Mouse (Mus musculus) heart, embryonic 15.5 days (tissue): ENCODE measurements around the gene Snx25. TPM values are rescaled to one million over a fixed set of nuclear protein-coding genes. Genes with fewer than 3 reads are reported as not detected.

Experiments
- ATAC-seq: fragments of 200-750 bp; cut with Nextera tagmentation; replicated peaks from 2 replicates; pipeline ENCODE4 v1.8.0; 2017; ENCODE audit warnings: low read depth, moderate TSS enrichment; ENCODE audit not compliant: insufficient number of reproducible peaks, insufficient read depth, low FRiP score
- H3K27ac ChIP-seq: fragments of 300-500 bp; sonication (generic); 2 replicates; pipeline ENCODE4 v1.5.1; 2015; ENCODE audit warnings: mild to moderate bottlenecking, inconsistent platforms
- H3K27me3 ChIP-seq: fragments of 300-500 bp; sonication (generic); 2 replicates; pipeline ENCODE4 v1.6.1; 2015; ENCODE audit warnings: inconsistent platforms
- H3K36me3 ChIP-seq: fragments of 300-500 bp; sonication (generic); 2 replicates; pipeline ENCODE4 v1.6.1; 2015; ENCODE audit warnings: mild to moderate bottlenecking, inconsistent platforms
- H3K4me1 ChIP-seq: fragments of 300-500 bp; sonication (generic); replicated peaks from 2 replicates; pipeline ENCODE4 v1.6.1; 2015; ENCODE audit warnings: inconsistent platforms
- H3K4me2 ChIP-seq: fragments of 300-500 bp; sonication (generic); 2 replicates; pipeline ENCODE4 v1.6.1; 2015; ENCODE audit warnings: inconsistent platforms, mild to moderate bottlenecking, moderate library complexity
- H3K4me3 ChIP-seq: fragments of 300-500 bp; sonication (generic); 2 replicates; pipeline ENCODE4 v1.5.1; 2015; ENCODE audit warnings: mild to moderate bottlenecking, inconsistent platforms
- H3K9ac ChIP-seq: fragments of 300-500 bp; sonication (generic); 2 replicates; pipeline ENCODE4 v1.6.1; 2015; ENCODE audit warnings: mild to moderate bottlenecking, inconsistent platforms
- H3K9me3 ChIP-seq: fragments of 300-500 bp; sonication (generic); replicated peaks from 2 replicates; pipeline ENCODE4 v1.6.1; 2016; ENCODE audit warnings: inconsistent platforms
- WGBS: fragments of 180-500 bp; shearing (Covaris S2); methylation state at CpG from one replicate; pipeline ENCODE4 v1.1.7; 2015; ENCODE audit warnings: mixed read lengths; 5-methylcytosine and 5-hydroxymethylcytosine counted together
- polyA plus RNA-seq: library from polyadenylated mRNA; unstranded; fragments of >200 nt; fragmentation: Nextera tagmentation; extraction: Ambion mirVana; gene quantifications from 2 replicates; pipeline ENCODE4 v1.2.1, GENCODE M21; 2015

Gene Snx25
- 3.1 and 4.3 TPM in 2 replicates for polyA plus RNA-seq

DNA sequence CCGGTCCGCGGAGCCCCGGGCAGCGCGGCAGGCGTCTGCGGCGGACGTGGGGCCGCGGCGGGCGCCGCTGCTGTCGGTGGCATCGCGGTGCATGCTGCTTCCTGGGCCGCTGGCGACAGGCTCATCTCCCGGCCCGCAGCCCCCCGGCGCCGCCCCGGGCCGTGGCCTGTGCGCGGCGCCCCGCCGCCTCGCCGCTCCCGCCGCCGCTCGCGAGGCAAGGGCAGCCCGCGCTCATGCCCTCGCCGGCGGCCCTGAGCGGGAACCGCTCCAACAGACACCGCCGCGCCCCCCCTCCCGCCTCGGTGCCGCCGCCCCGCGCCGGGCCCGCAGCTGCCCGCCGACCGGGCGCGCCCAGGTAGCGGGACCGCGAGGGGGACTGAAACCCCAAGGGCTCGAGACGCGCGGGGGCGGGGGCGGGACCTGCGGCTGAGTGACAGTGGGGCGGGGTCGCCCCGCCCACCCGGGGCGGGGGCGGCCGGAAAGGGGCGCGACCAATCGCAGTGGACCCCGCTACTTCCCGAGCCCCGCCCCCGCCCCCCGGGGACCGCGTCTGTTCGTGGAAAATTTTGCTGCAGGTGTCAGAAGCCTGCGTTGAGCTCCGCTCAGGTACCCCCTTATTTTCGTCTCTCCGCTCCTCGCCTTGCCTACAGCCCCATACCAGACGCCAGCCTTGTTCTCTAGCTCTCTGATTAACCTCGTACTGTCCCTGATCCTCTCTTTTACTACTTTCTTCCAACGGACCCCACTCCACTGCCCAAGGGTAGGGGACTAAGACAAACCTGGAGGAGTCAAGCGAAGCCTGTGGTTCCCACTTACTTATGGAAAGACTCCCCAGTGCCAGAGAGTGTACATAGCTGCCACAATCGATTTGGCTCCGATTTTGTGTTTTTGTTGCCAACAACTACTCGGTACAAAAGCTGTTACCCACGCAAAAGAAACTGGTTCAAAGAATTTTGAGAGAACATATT, at the start of gene Snx25:
Gene Snx25, minus strand, starts transcription at position 96 of the 968 bp plus-strand sequence.
- WGBS: 3% methylated on average over 84 of the region's 103 CpGs
- Histone ChIP-seq H3K9ac (peak within 1 kb of the TSS; percentile 85), H3K4me2 (peak within 1 kb of the TSS; percentile 92), H3K36me3 (no peaks in the 10 kb centered on the region), H3K27ac (peak within 1 kb of the TSS; percentile 63), H3K27me3 (peaks cover 7% of the 10 kb centered on the region; the same call in 1 of the 2 replicates), H3K4me1 (peaks cover 13% of the 10 kb centered on the region), H3K9me3 (no peaks in the 10 kb centered on the region), H3K4me3 (peak within 1 kb of the TSS; percentile 82)
- peak; percentile 89 for ATAC-seq

DNA sequence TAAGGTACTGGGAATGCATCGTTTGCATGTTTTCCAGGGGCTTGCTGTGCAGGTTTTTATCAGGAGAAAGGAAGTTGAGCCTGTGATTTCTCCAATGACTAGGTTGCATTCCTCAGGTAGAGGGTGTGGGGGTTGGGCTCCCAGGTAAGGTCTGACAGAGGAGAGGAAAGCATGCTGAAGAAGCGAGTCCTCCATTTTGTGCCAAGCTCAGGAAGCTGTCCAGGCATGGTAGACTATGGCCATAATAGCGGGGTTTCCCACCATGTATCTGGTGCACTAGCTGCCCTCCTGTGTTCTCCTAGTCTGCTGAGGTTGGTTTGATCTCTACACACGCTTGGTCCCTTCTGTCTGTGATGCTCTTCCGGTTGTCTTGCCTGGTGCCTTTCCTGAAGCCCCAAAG, 45.7 kb upstream of the Snx25 start:
- peaks cover 15% of the 10 kb centered on the region for H3K36me3 ChIP-seq
- no peak overlapping the region for H3K9ac ChIP-seq
- H3K9me3 ChIP-seq: no peaks in the 10 kb centered on the region
- H3K27me3 ChIP-seq: no peaks in the 10 kb centered on the region
- no peak for ATAC-seq
- no peaks in the 10 kb centered on the region for H3K4me1 ChIP-seq
- no peak overlapping the region for H3K27ac ChIP-seq
- H3K4me3 ChIP-seq: no peak overlapping the region
- 80% methylated on average over 5 of the region's 5 CpGs for WGBS
- no peak overlapping the region for H3K4me2 ChIP-seq

DNA sequence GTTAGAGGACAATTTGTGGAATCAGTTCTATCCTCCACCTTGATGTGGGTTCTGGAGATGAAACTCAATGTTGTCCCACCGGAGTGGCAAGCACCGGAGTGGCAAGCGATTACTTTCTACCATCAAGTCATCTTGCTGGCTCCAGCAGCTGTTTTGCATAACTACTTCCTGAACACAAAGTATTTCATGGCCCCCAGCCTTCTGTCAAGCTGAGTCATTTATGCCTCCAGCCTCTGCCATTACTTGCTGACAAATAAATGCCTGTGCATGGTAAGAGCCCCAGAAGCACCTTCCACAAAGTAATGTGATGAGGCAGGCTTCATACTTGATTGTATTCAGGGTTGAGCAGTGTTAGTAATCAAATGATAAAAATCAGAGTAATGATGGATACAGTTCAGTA, 44.9 kb upstream of the Snx25 start:
- H3K9me3 ChIP-seq: no peaks in the 10 kb centered on the region
- no peak for ATAC-seq
- no peak overlapping the region for H3K27ac ChIP-seq
- H3K36me3 ChIP-seq: peaks cover 16% of the 10 kb centered on the region
- no peak overlapping the region for H3K4me3 ChIP-seq
- H3K9ac ChIP-seq: no peak overlapping the region
- H3K4me2 ChIP-seq: no peak overlapping the region
- WGBS: 91% methylated on average over 3 of the region's 3 CpGs
- H3K4me1 ChIP-seq: no peaks in the 10 kb centered on the region
- H3K27me3 ChIP-seq: no peaks in the 10 kb centered on the region

DNA sequence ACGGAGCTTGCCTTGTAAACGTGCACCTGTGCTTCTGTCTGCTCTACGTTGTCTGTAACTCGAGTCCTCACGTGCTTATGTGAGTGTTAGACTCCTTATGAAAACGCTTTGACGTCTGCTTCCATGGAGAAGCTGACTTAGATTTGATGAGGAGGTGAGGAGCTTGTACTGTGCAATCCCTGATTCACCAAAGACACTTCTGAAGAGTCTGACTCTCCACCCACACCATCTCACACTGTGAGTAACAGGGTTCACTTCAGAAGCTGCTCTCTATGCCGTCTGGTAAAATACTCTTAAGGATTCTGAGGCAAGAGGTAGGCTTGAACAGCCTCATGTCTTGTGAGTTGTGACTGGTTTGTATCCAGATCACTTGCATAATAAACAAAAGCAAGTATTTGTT, 41.1 kb upstream of the Snx25 start:
- Histone ChIP-seq H3K4me2 (no peak overlapping the region), H3K27me3 (no peaks in the 10 kb centered on the region), H3K27ac (no peak overlapping the region), H3K9me3 (no peaks in the 10 kb centered on the region), H3K36me3 (peaks cover 16% of the 10 kb centered on the region), H3K4me1 (no peaks in the 10 kb centered on the region), H3K9ac (no peak overlapping the region), H3K4me3 (no peak overlapping the region)
- WGBS: 79% methylated on average over 8 of the region's 8 CpGs
- ATAC-seq: no peak

DNA sequence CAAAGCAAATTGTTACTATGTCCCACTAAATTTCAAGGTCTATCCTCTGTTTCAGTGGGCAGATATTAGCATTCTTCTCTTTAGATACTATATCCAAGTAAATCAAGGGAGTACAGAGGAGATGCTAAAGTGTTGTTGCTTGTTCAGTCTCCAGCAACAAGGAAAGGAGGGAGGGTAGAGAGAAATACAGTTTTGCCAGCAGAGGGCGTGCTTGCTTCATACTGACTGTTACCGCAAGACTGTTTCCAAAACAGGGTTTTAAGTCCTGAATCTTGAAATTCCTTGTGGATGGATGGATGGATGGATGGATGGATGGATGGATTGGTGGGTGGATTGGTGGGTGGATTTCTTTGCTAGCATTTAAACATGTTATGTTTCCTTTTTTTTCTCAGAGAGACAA, 33.4 kb upstream of the Snx25 start:
- Histone ChIP-seq H3K27ac (no peak overlapping the region), H3K4me2 (no peak overlapping the region), H3K36me3 (0 out of 2 replicates have a peak, but pooled peaks cover 5% of the 10 kb centered on the region), H3K9me3 (no peaks in the 10 kb centered on the region), H3K27me3 (no peaks in the 10 kb centered on the region), H3K9ac (no peak overlapping the region), H3K4me3 (no peak overlapping the region), H3K4me1 (peaks cover 9% of the 10 kb centered on the region)
- ATAC-seq: no peak
- 4% methylated on average over 2 of the region's 2 CpGs for WGBS

DNA sequence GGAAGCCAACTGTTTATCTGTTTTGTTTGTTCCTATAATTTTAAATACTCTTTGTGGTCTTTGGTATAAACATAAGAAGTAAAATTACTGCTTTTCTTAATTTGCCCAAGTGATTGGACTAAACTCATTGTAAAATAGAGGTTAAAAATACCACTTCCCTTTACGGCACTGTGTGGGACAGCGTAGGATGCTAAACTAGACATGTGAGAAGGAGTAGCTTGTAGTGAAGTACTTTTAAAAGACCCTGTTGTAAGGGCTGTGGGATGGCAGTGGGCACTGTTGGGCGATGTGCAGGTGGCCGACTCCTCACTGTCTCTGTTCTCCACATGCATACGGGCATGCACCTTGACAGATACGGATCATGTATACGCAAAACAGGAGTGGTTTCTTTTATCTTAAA, 28.2 kb upstream of the Snx25 start:
- Histone ChIP-seq H3K27me3 (no peaks in the 10 kb centered on the region), H3K9ac (no peak overlapping the region), H3K9me3 (no peaks in the 10 kb centered on the region), H3K4me3 (no peak overlapping the region), H3K36me3 (0 out of 2 replicates have a peak, but pooled peaks cover 5% of the 10 kb centered on the region), H3K4me2 (no peak overlapping the region), H3K4me1 (no peaks in the 10 kb centered on the region), H3K27ac (no peak overlapping the region)
- no peak for ATAC-seq
- 91% methylated on average over 7 of the region's 7 CpGs for WGBS

DNA sequence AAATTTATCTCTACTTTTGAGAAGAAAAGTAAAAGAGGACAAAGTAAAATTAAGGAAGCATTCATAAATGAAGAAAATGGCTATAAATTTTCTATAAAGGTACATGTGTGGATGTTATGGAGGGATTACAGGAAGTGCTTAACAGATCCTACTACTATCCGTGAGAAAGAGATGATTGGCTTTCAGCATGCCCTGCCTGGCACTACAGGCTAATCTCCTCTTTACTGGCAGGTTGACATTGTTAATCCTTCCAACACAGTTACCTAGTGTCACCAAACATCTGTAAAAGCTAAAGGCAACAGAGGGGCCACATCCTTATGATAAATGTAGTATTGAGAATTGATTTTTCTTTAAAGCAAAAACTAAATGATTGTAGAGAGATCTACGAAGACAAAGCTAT, 21.7 kb upstream of the Snx25 start:
- peaks cover 17% of the 10 kb centered on the region; the same call in 1 of the 2 replicates for H3K36me3 ChIP-seq
- no peaks in the 10 kb centered on the region for H3K9me3 ChIP-seq
- ATAC-seq: no peak
- H3K4me3 ChIP-seq: no peak overlapping the region
- no peak overlapping the region for H3K27ac ChIP-seq
- no peaks in the 10 kb centered on the region for H3K4me1 ChIP-seq
- no peak overlapping the region for H3K4me2 ChIP-seq
- WGBS: 59% methylated on average over 2 of the region's 2 CpGs
- no peaks in the 10 kb centered on the region for H3K27me3 ChIP-seq
- no peak overlapping the region for H3K9ac ChIP-seq

DNA sequence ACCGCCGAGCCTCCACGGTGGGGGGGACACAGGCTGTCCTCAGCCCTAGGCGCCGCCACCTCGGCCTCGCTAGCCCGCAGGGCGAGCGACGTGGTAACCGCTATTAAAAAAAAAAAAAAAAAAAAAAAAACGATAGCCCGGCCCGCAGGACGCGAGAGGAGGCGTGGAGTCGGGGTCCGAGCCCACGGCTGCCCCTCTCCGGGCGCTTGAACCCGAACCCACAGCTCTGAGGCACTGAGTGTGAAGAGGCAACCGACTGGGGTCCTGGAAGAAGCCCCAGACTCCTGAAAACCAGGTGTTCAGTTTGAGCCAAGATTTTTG, 11.9 kb upstream of the Snx25 start:
- peaks cover 16% of the 10 kb centered on the region for H3K4me1 ChIP-seq
- peak overlapping the region; percentile 86 for H3K27ac ChIP-seq
- H3K27me3 ChIP-seq: no peaks in the 10 kb centered on the region
- H3K9me3 ChIP-seq: no peaks in the 10 kb centered on the region
- no peaks in the 10 kb centered on the region for H3K36me3 ChIP-seq
- H3K9ac ChIP-seq: peak overlapping the region; percentile 94
- H3K4me2 ChIP-seq: peak overlapping the region; percentile 71
- ATAC-seq: no peak; the same call in 1 of the 2 replicates
- peak overlapping the region; percentile 82 for H3K4me3 ChIP-seq
- WGBS: under 1% methylated on average over 24 of the region's 25 CpGs

DNA sequence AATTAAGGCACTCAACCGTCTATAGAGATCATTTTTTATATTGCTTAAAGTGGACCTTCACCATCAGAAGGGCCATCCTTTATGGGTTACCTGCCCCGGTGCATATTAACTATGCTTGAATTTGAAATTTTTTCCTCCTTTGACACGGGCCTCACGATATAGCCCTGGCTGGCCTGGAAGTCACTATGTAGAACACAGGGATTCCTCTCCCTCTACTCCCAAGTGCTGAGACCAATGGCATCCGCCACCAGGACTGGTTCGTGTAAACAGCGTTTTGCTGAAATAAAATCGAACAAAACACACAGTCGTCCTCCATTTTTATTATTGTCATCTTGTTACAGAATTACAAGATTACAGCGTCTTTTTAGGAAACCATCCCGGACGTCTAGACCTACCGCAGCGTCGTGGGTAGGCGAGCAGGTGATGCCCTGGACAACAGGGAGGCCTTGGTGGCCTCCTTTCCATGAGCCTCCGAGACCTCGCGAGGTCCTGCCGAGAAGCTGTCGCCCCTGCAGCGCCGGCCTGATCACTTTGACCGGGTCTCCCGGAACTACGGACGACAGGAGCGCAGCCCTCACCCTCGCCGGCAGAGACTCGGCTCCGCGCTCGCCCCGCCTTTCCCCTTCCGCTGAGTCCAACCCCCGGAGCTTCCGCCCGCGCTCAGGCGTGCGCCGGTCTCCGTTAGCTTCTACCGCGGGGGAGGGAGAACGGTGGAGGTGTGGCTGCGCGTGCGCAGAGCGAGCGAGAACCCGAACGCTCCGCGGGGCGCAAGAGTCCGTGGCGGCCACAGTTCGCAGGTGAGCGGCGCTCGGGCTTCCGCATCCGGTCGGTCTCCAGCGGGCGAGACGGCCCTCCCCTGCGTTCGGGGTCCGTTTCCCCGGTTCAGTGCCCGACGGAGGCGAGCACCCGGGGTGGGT, 11.3 kb upstream of the Snx25 start:
- Histone ChIP-seq H3K4me1 (peaks cover 16% of the 10 kb centered on the region), H3K27ac (peak overlapping the region; percentile 86), H3K27me3 (no peaks in the 10 kb centered on the region), H3K4me2 (peak overlapping the region; percentile 71), H3K9me3 (no peaks in the 10 kb centered on the region), H3K9ac (peak overlapping the region; percentile 94), H3K4me3 (peak overlapping the region; percentile 82), H3K36me3 (no peaks in the 10 kb centered on the region)
- 2% methylated on average over 77 of the region's 77 CpGs for WGBS
- peak; percentile 99 for ATAC-seq

DNA sequence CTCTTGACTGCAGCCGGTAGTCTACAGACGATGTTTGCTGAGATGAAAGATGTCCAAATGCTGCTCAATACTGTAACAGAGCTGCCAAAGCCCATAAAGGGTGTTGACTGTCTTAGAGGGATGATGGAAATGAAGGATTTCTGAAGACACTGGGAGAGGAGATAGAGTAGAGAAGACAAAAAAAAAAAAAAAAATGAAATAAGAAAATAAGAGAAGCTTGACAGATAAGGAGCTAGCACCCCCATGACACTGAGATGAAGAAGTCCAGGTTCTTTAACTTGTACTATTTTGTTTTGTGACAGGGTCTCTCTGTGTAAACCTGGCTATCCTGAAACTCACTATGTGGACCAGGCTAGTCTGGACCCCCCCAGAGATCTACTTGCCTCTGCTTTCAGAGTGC, 1.1 kb upstream of the Snx25 start:
- H3K9me3 ChIP-seq: no peaks in the 10 kb centered on the region
- no peak overlapping the region for H3K27ac ChIP-seq
- H3K4me3 ChIP-seq: peak overlapping the region; percentile 82
- peaks cover 10% of the 10 kb centered on the region for H3K4me1 ChIP-seq
- no peak for ATAC-seq
- H3K27me3 ChIP-seq: peaks cover 7% of the 10 kb centered on the region; the same call in 1 of the 2 replicates
- H3K36me3 ChIP-seq: no peaks in the 10 kb centered on the region
- H3K4me2 ChIP-seq: peak overlapping the region; percentile 92
- no peak overlapping the region for H3K9ac ChIP-seq
- WGBS: 28% methylated on average over 2 of the region's 2 CpGs
